Mouse (Mus musculus) ES-Bruce4 (cell line): ENCODE measurements around the gene Hoga1.

Experiments used
- CTCF ChIP-seq: IDR thresholded peaks from one replicate; pipeline ENCODE4 v1.8.1; 2011; ENCODE audit warnings: low read depth, low read length
- EP300 ChIP-seq: IDR thresholded peaks from 2 replicates; pipeline ENCODE4 v1.6.1; 2011; ENCODE audit warnings: low read depth, low read length; ENCODE audit not compliant: insufficient read depth
- POLR2A ChIP-seq: IDR thresholded peaks from one replicate; pipeline ENCODE4 v1.8.1; 2011; ENCODE audit warnings: low read length; ENCODE audit not compliant: insufficient read depth

DNA sequence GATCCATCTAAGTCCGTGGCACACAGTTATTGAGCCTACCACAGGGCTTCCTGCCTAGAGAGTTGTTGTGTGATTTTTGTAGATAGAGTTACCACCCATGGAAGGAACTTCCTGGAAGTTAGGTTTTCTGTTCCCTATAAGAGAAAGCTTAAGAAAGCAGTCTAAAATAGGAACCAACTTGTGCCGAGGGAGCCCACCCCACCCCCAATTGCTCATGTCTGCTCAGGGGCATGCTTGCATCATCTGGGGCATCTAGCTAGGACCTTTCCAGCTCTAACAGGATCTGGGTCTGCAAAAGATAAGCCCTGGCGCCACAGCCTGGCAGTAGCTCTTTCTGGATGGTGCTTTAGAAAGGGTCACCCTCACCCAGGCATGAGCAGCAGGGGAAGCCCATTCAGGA, 39.8 kb upstream of the Hoga1 start:
- TF ChIP-seq CTCF (no peak), POLR2A (no peak), EP300 (no peak)
